Mouse (Mus musculus): ENCODE measurements at regions not wholly inside any gene's neighbourhood (a gene's known extent, or its start where the extent isn't known, plus 50 kb on each side); places are given as distances from the start of the nearest gene placed in this dataset.

- intact Hi-C loops (cut with DNase I), result no loop called here
- peak in 1 of 2 experiments; percentile 3 for DNase-seq (ENCODE audit: extremely low spot score in 1 of 2, low spot score in 2 of 2)
Observed at GRCm38 (mm10) chr11:90808443-90808842, 120.3 kb upstream of the Tom1l1 start.

GRCm38 (mm10) chr11:90807343-90807742 is 119.2 kb upstream of the Tom1l1 start:
- DNase-seq (ENCODE audit: extremely low spot score in 1 of 2, low spot score in 2 of 2), result no peak

GRCm38 (mm10) chr11:90802569-90803363 is 114.6 kb upstream of the Tom1l1 start:
- no peak for DNase-seq (ENCODE audit: extremely low spot score in 1 of 2, low spot score in 2 of 2)
- intact Hi-C loops (cut with DNase I), result no loop called here

More at GRCm38 (mm10) chr11:90807343-90807742, 119.2 kb upstream of the Tom1l1 start:
- intact Hi-C loops (cut with DNase I), result no loop called here

GRCm38 (mm10) chr11:90797577-90797976 is 109.4 kb upstream of the Tom1l1 start:
- intact Hi-C loops (cut with DNase I), result no loop called here
- DNase-seq (ENCODE audit: extremely low spot score in 1 of 2, low spot score in 2 of 2), result no peak

GRCm38 (mm10) chr11:90783537-90783936 is 95.4 kb upstream of the Tom1l1 start:
- no peak for DNase-seq (ENCODE audit: extremely low spot score in 1 of 2, low spot score in 2 of 2)
- intact Hi-C loops (cut with DNase I), result no loop called here

- DNase-seq (ENCODE audit: extremely low spot score in 1 of 2, low spot score in 2 of 2), result peak in 1 of 2 experiments; percentile 7
- intact Hi-C loops (cut with DNase I), result no loop called here
Observed at GRCm38 (mm10) chr11:90782975-90783374, 94.8 kb upstream of the Tom1l1 start.

- intact Hi-C loops (cut with DNase I), result no loop called here
- peak in 1 of 2 experiments; percentile 20 for DNase-seq (ENCODE audit: extremely low spot score in 1 of 2, low spot score in 2 of 2)
Observed at GRCm38 (mm10) chr11:90775752-90776151, 87.6 kb upstream of the Tom1l1 start.

GRCm38 (mm10) chr11:90755981-90756380 is 67.8 kb upstream of the Tom1l1 start:
- intact Hi-C loops (cut with DNase I), result no loop called here

GRCm38 (mm10) chr11:90748448-90748847 is 60.3 kb upstream of the Tom1l1 start:
- intact Hi-C loops (cut with DNase I), result no loop called here

More at GRCm38 (mm10) chr11:90755981-90756380, 67.8 kb upstream of the Tom1l1 start:
- no peak for DNase-seq (ENCODE audit: extremely low spot score in 1 of 2, low spot score in 2 of 2)

GRCm38 (mm10) chr11:90741952-90742617 is 53.9 kb upstream of the Tom1l1 start:
- intact Hi-C loops (cut with DNase I), result no loop called here
- DNase-seq (ENCODE audit: extremely low spot score in 1 of 2, low spot score in 2 of 2), result no peak

More at GRCm38 (mm10) chr11:90748448-90748847, 60.3 kb upstream of the Tom1l1 start:
- DNase-seq (ENCODE audit: extremely low spot score in 1 of 2, low spot score in 2 of 2), result no peak

GRCm38 (mm10) chr11:90739501-90739900 is 51.3 kb upstream of the Tom1l1 start:
- no peak for DNase-seq (ENCODE audit: extremely low spot score in 1 of 2, low spot score in 2 of 2)
- intact Hi-C loops (cut with DNase I), result no loop called here

GRCm38 (mm10) chr11:90738741-90739140 is 50.6 kb upstream of the Tom1l1 start:
- intact Hi-C loops (cut with DNase I), result no loop called here
- no peak for DNase-seq (ENCODE audit: extremely low spot score in 1 of 2, low spot score in 2 of 2)

Data from left cerebral cortex, postnatal 10 days (tissue).